Mouse (Mus musculus) liver, postnatal 0 days (tissue): ENCODE measurements around the gene Sftpd.

Source experiments
- CTCF ChIP-seq: sonication (generic); IDR thresholded peaks from 2 replicates; pipeline ENCODE4 v1.5.1; 2016; ENCODE audit warnings: antibody characterized with exemption, low read depth
- EP300 ChIP-seq: IDR thresholded peaks from 2 replicates; pipeline ENCODE4 v1.6.1; 2016; ENCODE audit warnings: antibody characterized with exemption, low read depth, mild to moderate bottlenecking

DNA sequence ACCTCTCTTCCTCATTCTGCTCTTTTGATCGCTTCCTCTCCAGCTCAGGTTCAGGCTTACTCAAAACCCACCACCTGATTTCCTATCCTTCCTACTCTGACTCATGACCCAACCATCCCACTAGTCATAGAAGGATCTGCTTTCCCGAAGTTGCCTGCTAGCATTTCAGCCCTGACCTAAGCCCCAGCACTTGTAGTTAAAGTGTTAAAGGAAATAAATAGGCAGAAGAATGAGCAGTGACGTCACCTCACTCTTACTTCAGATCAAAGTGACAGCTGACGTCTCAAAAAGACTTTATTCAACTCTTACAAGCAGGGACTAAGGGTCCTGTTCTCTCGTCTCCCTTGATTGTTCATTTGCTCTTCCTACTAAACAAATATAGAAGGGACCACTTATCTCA is 17.7 kb downstream of the Sftpd start:
- TF ChIP-seq CTCF: no peak
- TF ChIP-seq EP300: no peak
